Mouse (Mus musculus) kidney, postnatal 0 days (tissue): ENCODE measurements around the gene Rexo5. TPM values are rescaled to one million over a fixed set of nuclear protein-coding genes. Genes with fewer than 3 reads are reported as not detected.

Experiments used
- ATAC-seq: fragments of 200-750 bp; cut with Nextera tagmentation; replicated peaks from 2 replicates; pipeline ENCODE4 v1.8.0; 2017; ENCODE audit warnings: low read depth, moderate number of reproducible peaks, moderate TSS enrichment, moderate library complexity; ENCODE audit not compliant: low FRiP score
- DNase-seq: peaks from one replicate; pipeline ENCODE4 v3.0.0-alpha.2; 2016; ENCODE audit warnings: low spot score
- H3K27ac ChIP-seq: fragments of 300-500 bp; sonication (generic); 2 replicates; pipeline ENCODE4 v1.5.1; 2014; ENCODE audit warnings: mild to moderate bottlenecking
- H3K27me3 ChIP-seq: fragments of 300-500 bp; sonication (generic); 2 replicates; pipeline ENCODE4 v1.6.1; 2014; ENCODE audit warnings: low read length, mixed read lengths; ENCODE audit not compliant: insufficient read depth
- H3K36me3 ChIP-seq: fragments of 300-500 bp; sonication (generic); 2 replicates; pipeline ENCODE4 v1.6.1; 2014; ENCODE audit warnings: low read length, mixed read lengths; ENCODE audit not compliant: insufficient read depth
- H3K4me1 ChIP-seq: fragments of 300-500 bp; sonication (generic); replicated peaks from 2 replicates; pipeline ENCODE4 v1.6.1; 2014; ENCODE audit warnings: antibody characterized with exemption, low read length, mixed read lengths; ENCODE audit not compliant: insufficient read depth
- H3K4me2 ChIP-seq: fragments of 300-500 bp; sonication (generic); 2 replicates; pipeline ENCODE4 v1.6.1; 2014; ENCODE audit warnings: mild to moderate bottlenecking, low read length, moderate library complexity, mixed read lengths
- H3K4me3 ChIP-seq: fragments of 300-500 bp; sonication (generic); replicated peaks from 2 replicates; pipeline ENCODE4 v1.5.1; 2014; ENCODE audit warnings: low read depth, low read length
- H3K9ac ChIP-seq: fragments of 300-500 bp; sonication (generic); 2 replicates; pipeline ENCODE4 v1.6.1; 2014; ENCODE audit warnings: low read depth, low read length
- H3K9me3 ChIP-seq: fragments of 300-500 bp; sonication (generic); replicated peaks from 2 replicates; pipeline ENCODE4 v1.6.1; 2016; ENCODE audit warnings: low read length, inconsistent platforms, mixed read lengths
- CTCF ChIP-seq: IDR thresholded peaks from 2 replicates; pipeline ENCODE4 v1.5.1; 2016; ENCODE audit warnings: antibody characterized with exemption, low read depth, mild to moderate bottlenecking, moderate library complexity
- WGBS: fragments of 180-500 bp; shearing (Covaris S2); extraction: QIAGEN DNeasy Blood & Tissue Kit; methylation state at CpG from one replicate; pipeline ENCODE4 v1.1.7; 2014; 5-methylcytosine and 5-hydroxymethylcytosine counted together
- polyA plus RNA-seq: library from polyadenylated mRNA; unstranded; fragments of >200 nt; fragmentation: Nextera tagmentation; extraction: Ambion mirVana; gene quantifications from 2 replicates; pipeline ENCODE4 v1.2.1, GENCODE M21; 2015

The Rexo5 gene
- polyA plus RNA-seq, 1 experiment from 2014 or later: 8.5 TPM

DNA sequence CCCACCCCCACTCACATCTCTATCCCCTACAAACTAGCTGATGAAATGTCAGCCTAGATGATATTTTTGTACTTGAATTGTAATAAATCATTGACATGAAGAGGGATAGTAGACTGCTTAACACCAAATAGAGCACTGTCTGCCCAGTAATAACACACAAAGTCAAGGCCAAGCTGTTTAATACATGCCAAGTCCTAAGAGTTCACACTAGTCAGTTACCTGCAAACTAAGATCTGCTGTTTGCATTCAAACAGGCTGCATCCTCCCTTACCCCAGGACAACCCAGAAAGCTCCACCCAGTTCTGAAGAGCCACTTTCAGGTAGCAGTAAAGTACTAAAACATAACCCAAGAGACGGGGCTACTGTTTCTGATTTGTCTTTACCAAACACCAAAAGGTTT, 98.4 kb downstream of the Rexo5 start:
- H3K9ac ChIP-seq: no peak overlapping the region
- 86% methylated on average over 1 of the region's 1 CpGs for WGBS

DNA sequence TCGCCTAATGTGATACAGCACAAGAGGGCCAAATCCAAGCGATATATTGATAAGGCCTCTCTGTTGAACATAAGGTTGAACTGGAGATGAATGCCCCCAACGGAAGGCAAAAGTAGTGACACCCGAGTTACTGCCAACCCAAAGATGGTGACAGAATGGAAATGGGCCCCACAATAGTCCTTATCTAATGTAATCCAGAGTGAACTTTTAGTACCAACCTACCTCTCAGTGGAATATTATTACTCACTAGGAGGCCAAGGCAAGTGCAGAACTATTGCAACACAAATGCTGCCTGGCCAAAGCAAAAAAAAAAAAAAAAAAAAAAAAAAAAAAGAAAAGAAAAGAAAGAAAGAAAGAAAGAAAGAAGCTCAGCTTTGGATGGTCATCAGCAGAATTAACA, 98.9 kb downstream of the Rexo5 start:
- Histone ChIP-seq H3K9ac (no peak overlapping the region), H3K27me3 (no peaks in the 10 kb centered on the region), H3K9me3 (no peaks in the 10 kb centered on the region), H3K36me3 (no peaks in the 10 kb centered on the region), H3K4me2 (no peak overlapping the region), H3K27ac (no peak overlapping the region), H3K4me3 (no peak overlapping the region), H3K4me1 (0 out of 2 replicates have a peak, but pooled peaks cover 6% of the 10 kb centered on the region)
- no peak for ATAC-seq
- TF ChIP-seq CTCF: no peak
- DNase-seq: no peak
- 93% methylated on average over 4 of the region's 4 CpGs for WGBS

More for the DNA sequence above, 98.4 kb downstream of the Rexo5 start:
- DNase-seq: no peak
- H3K27ac ChIP-seq: no peak overlapping the region
- no peaks in the 10 kb centered on the region for H3K36me3 ChIP-seq
- no peaks in the 10 kb centered on the region for H3K9me3 ChIP-seq
- 0 out of 2 replicates have a peak, but pooled peaks cover 6% of the 10 kb centered on the region for H3K4me1 ChIP-seq
- no peaks in the 10 kb centered on the region for H3K27me3 ChIP-seq
- no peak overlapping the region for H3K4me2 ChIP-seq
- no peak for ATAC-seq
- no peak for TF ChIP-seq CTCF
- no peak overlapping the region for H3K4me3 ChIP-seq

DNA sequence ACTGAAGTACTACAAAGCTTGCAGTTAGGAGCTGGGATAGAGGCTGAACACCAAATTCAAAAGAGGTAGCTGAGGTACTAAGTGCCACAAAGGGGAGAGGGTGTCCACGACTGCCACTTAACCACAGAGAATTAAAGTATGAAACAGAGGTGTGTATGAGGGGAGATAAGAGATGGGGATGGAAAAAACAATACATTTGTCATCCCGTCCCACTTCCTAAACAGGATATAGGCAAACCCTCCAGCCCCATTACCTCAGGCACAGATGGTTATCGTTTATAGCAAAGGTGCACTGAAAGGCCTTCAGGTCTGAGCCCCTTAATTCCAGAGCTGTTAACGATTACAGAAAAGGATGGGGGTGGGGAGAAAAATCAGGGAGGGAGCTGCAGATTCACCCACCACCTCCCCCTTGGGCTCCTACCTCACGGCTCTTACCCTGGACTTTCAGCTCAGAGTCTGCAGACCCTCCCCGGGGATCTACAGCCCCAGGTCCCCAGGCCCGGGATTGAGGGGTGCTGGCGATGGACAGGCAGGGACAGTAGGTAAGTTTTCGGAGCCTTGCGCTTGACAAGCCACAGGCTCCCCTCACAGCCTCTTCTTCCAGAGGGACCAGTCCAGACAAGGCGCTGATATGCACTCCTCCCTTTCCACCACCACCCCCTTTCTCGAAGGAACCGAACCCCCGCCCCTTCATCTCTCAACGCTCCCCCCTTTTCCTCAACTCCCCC, 101.2 kb downstream of the Rexo5 start:
- peak overlapping the region; percentile 81 for H3K9ac ChIP-seq
- H3K4me1 ChIP-seq: 0 out of 2 replicates have a peak, but pooled peaks cover 6% of the 10 kb centered on the region
- H3K4me3 ChIP-seq: peak overlapping the region; percentile 83
- DNase-seq (no peak), ATAC-seq (peak; percentile 57; the same call in 1 of the 2 replicates)
- H3K4me2 ChIP-seq: peak overlapping the region; percentile 87
- no peaks in the 10 kb centered on the region for H3K9me3 ChIP-seq
- H3K27me3 ChIP-seq: no peaks in the 10 kb centered on the region
- H3K27ac ChIP-seq: peak overlapping the region; percentile 98
- no peaks in the 10 kb centered on the region for H3K36me3 ChIP-seq
- under 1% methylated on average over 14 of the region's 15 CpGs for WGBS
- TF ChIP-seq CTCF: 0 out of 2 replicates have a peak, but pooled peaks have one; percentile 8

DNA sequence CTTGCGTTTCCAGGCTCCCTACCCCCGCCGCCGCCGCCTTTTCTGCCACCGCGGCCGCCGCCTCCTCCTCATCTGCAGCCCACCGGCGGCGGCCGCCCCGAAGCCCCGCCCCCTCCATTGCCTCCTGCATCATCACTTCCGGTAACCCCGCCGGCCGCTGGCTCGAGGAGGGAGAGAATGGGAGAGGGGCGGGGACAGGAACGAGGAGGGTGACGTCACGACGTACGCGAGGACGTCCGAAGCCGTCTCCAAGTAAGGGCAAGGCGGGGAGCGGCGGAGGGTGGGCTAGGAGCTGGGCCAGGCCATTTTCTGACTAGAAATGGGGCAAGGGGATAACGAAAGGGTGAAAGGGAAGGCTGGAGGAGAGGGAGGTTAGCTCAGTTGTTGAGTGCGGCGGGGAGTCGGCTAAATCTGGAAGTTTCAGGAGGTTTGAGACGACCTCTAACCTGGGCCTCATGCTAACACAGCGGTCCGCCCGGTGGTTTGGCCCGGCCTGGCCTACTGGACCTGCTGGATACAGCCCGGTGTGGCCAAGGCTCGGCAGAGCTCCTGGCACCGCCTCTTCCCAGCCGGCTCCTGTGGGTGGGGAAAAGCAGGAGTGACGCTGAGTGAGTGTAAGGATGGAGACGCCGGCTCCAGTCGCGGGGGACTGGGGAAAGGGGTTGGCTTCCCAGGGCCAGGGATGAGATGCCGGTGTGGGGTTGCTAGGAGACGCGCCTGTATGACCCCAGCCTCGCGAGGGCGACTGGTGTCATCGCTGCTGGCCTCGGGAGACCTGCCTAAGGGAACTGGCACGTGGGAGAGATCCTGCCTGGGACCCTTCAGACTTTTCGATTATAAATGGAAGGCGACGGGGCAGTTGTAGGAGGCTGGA, 102.1 kb downstream of the Rexo5 start, which contains the start of the genes Lyrm1 and Dcun1d3:
Gene Lyrm1 (plus strand): TSS at position 223 of the 874 bp plus-strand sequence.
Gene Dcun1d3 (minus strand): TSS at position 660 of the 874 bp plus-strand sequence.
- H3K36me3 ChIP-seq: no peaks in the 10 kb centered on the region
- H3K4me3 ChIP-seq: peak within 1 kb of the TSS; percentile 83

DNA sequence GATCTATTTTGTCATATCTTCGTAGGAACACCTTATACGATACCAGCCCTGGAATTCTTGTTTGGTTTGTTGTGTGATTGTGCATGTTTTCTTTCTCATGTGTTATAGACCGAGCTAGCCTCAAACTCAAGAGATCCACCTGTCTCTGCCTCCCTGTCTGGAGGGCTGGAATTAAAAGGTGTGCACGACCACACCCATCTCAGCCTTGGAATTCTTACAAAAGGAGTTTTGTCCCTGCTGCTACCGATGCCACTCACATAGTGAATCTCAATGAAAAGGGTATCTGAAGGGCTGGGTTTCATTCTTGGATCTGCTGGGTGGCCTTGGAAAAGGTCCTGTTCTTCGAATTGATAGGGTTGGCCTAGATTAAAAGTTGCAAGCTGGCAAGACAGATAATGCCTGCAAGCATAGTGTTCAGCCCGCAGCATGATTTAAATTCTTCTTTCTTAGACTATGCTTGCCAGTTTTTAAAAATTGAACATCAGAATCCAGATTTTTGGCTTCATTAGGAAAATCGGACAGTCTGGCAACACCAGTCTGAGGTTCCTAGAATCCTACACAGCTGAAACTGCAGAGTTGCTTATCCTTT, 103.8 kb downstream of the Rexo5 start:
- no peak for DNase-seq
- no peak overlapping the region for H3K4me2 ChIP-seq
- H3K9ac ChIP-seq: no peak overlapping the region

More for the DNA sequence above, 102.1 kb downstream of the Rexo5 start, which contains the start of the genes Lyrm1 and Dcun1d3:
- no peak for TF ChIP-seq CTCF
- ATAC-seq (peak; percentile 98), DNase-seq (peak; percentile 99)
- Histone ChIP-seq H3K4me1 (0 out of 2 replicates have a peak, but pooled peaks cover 6% of the 10 kb centered on the region), H3K27me3 (no peaks in the 10 kb centered on the region), H3K27ac (peak within 1 kb of the TSS; percentile 98), H3K9ac (peak within 1 kb of the TSS; percentile 81), H3K4me2 (peak within 1 kb of the TSS; percentile 87), H3K9me3 (no peaks in the 10 kb centered on the region)
- WGBS: 0% methylated on average over 63 of the region's 63 CpGs

More for the DNA sequence above, 103.8 kb downstream of the Rexo5 start:
- Histone ChIP-seq H3K27ac (no peak overlapping the region), H3K4me1 (0 out of 2 replicates have a peak, but pooled peaks cover 6% of the 10 kb centered on the region), H3K36me3 (no peaks in the 10 kb centered on the region), H3K9me3 (no peaks in the 10 kb centered on the region), H3K27me3 (no peaks in the 10 kb centered on the region), H3K4me3 (no peak overlapping the region)
- TF ChIP-seq CTCF: no peak
- WGBS: 93% methylated on average over 8 of the region's 8 CpGs
- no peak for ATAC-seq
